Mouse (Mus musculus): ENCODE measurements around the gene Pmel.

DNA sequence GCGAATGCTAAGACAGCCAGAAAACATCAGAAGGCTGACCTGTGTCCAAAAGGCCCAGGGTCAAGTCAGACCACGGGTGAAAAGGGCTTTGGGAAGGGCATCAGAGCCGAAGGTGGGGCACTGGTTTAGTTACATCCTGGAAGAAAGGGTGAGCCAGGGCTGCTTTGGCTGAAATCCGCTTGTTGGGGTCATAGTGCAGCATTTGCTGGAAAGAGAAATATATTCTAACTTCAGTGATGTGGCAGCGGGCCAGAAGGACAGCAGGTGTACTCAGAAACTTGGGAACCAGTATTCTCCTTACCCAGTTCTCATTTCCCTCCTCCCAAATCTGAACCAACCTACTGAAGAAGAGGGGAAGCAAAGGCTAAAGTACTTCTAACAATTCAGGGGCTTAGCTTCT, 5.0 kb upstream of the Pmel start:
- TF ChIP-seq CTCF (IDR thresholded peaks at IDR 0.05; ENCODE audit: extremely low read depth, insufficient read depth, low read length) (no peak), POLR2A (IDR thresholded peaks at IDR 0.05; ENCODE audit: extremely low read depth, insufficient read depth, low read length) (no peak)

Measured in cortical plate, adult 2 months (tissue).